Mouse (Mus musculus) urinary bladder, postnatal 36 days (tissue): Measurements from ENCODE around the gene Pcgf1.

Source experiments
- DNase-seq, 2 experiments: peaks; one replicate each; pipeline ENCODE4 v3.0.0; 2022; ENCODE audit warnings: low spot score in 2 of 2, mixed read lengths in 1 of 2

The Pcgf1 gene

GRCm38 (mm10) chr6:83077630-83078323 lies at the start of gene Pcgf1:
Gene Pcgf1, plus strand, starts transcription at chr6:83077869.
- DNase-seq, result peak; percentile 20 to 39

- no peak for DNase-seq
These were observed 47.9 kb upstream of the Pcgf1 start for GRCm38 (mm10) chr6:83029777-83030176.

GRCm38 (mm10) chr6:83031111-83031510 lies 46.6 kb upstream of the Pcgf1 start:
- no peak for DNase-seq

- no peak for DNase-seq
These were observed 45.6 kb upstream of the Pcgf1 start for GRCm38 (mm10) chr6:83031921-83032590.

GRCm38 (mm10) chr6:83032769-83033191 lies 44.9 kb upstream of the Pcgf1 start:
- peak in 1 of 2 experiments; percentile 46 for DNase-seq

- DNase-seq, result peak; percentile 71 to 72
These were observed 44.2 kb upstream of the Pcgf1 start, which contains the start of the genes Dok1 and Loxl3 for GRCm38 (mm10) chr6:83033249-83034185. Gene Dok1, minus strand, starts transcription at chr6:83033471. Gene Loxl3, plus strand, starts transcription at chr6:83034173.

GRCm38 (mm10) chr6:83034463-83035055 lies 43.1 kb upstream of the Pcgf1 start:
- DNase-seq, result no peak

- DNase-seq, result no peak
These were observed 40.5 kb upstream of the Pcgf1 start for GRCm38 (mm10) chr6:83037188-83037587.

GRCm38 (mm10) chr6:83038496-83039012 lies 39.1 kb upstream of the Pcgf1 start:
- DNase-seq, result peak; percentile 80 to 92

GRCm38 (mm10) chr6:83040601-83041000 lies 37.1 kb upstream of the Pcgf1 start:
- no peak for DNase-seq

- no peak for DNase-seq
These were observed 34.1 kb upstream of the Pcgf1 start for GRCm38 (mm10) chr6:83043561-83043960.

GRCm38 (mm10) chr6:83043993-83044392 lies 33.7 kb upstream of the Pcgf1 start:
- DNase-seq, result no peak

- DNase-seq, result no peak
These were observed 32.9 kb upstream of the Pcgf1 start for GRCm38 (mm10) chr6:83044742-83045141.

- DNase-seq, result no peak
These were observed 28.3 kb upstream of the Pcgf1 start for GRCm38 (mm10) chr6:83049367-83049766.

- DNase-seq, result peak in 1 of 2 experiments; percentile 26
These were observed 24.3 kb upstream of the Pcgf1 start for GRCm38 (mm10) chr6:83053136-83053960.

GRCm38 (mm10) chr6:83054074-83054851 lies 23.4 kb upstream of the Pcgf1 start, which contains the start of gene Aup1:
Gene Aup1, plus strand, starts transcription at chr6:83054521.
- DNase-seq, result peak; percentile 96 to 97

GRCm38 (mm10) chr6:83054871-83055431 lies 22.7 kb upstream of the Pcgf1 start, which contains the start of gene Htra2:
Gene Htra2, minus strand, starts transcription at chr6:83055273.
- no peak for DNase-seq

GRCm38 (mm10) chr6:83057790-83058189 lies 19.9 kb upstream of the Pcgf1 start, which contains the start of gene Dqx1:
Gene Dqx1, plus strand, starts transcription at chr6:83057844.
- DNase-seq, result peak in 1 of 2 experiments; percentile 36

- no peak for DNase-seq
These were observed 18.9 kb upstream of the Pcgf1 start for GRCm38 (mm10) chr6:83058725-83059124.
